Mouse (Mus musculus) spleen, adult 2 months (tissue): ENCODE measurements around the gene Casp2. TPM values are rescaled to one million over a fixed set of nuclear protein-coding genes. Genes with fewer than 3 reads are reported as not detected.

Experiments used
- DNase-seq, 2 experiments: peaks; one replicate each; pipeline versions ENCODE4 v3.0.0 to v3.0.0-alpha.2; 2012 to 2021; ENCODE audit warnings: low spot score in 2 of 2, low read depth in 1 of 2
- H3K27ac ChIP-seq: fragments of 200-500 bp; 2 replicates; pipeline ENCODE4 v1.5.1; 2012; ENCODE audit warnings: low read length, inconsistent platforms; ENCODE audit not compliant: insufficient read depth
- H3K27me3 ChIP-seq: fragments of 200-500 bp; 2 replicates; pipeline ENCODE4 v1.6.1; 2012; ENCODE audit warnings: mild to moderate bottlenecking, moderate library complexity, low read length, inconsistent platforms; ENCODE audit not compliant: control insufficient read depth, insufficient read depth
- H3K36me3 ChIP-seq: fragments of 200-500 bp; 2 replicates; pipeline ENCODE4 v1.6.1; 2012; ENCODE audit warnings: mild to moderate bottlenecking, low read length, inconsistent platforms; ENCODE audit not compliant: control insufficient read depth, insufficient read depth
- H3K4me1 ChIP-seq: fragments of 200-500 bp; 2 replicates; pipeline ENCODE4 v1.6.1; 2011; ENCODE audit warnings: inconsistent platforms; ENCODE audit not compliant: control insufficient read depth, insufficient read depth, insufficient read length
- H3K4me3 ChIP-seq: fragments of 200-500 bp; 2 replicates; pipeline ENCODE4 v1.5.1; 2011; ENCODE audit warnings: mild to moderate bottlenecking, inconsistent platforms; ENCODE audit not compliant: insufficient read depth, insufficient read length; ENCODE audit errors: extremely low read depth
- CTCF ChIP-seq: fragments of 200-500 bp; IDR thresholded peaks from 2 replicates; pipeline ENCODE4 v1.5.1; 2011; ENCODE audit warnings: mild to moderate bottlenecking, inconsistent platforms; ENCODE audit not compliant: insufficient read depth, insufficient read length, insufficient replicate concordance; ENCODE audit errors: extremely low read depth
- POLR2A ChIP-seq: fragments of 200-500 bp; IDR thresholded peaks from 2 replicates; pipeline ENCODE4 v1.6.1; 2011; ENCODE audit warnings: low read depth, low read length, inconsistent platforms
- WGBS: fragments of 180-500 bp; shearing (Covaris S2); methylation state at CpG from one replicate; pipeline ENCODE4 v1.1.7; 2018; 5-methylcytosine and 5-hydroxymethylcytosine counted together
- polyA plus RNA-seq: library from polyadenylated mRNA; depleted of rRNA; stranded (reverse); fragments of >200 nt; gene quantifications from 2 replicates; pipeline ENCODE4 v1.2.3, GENCODE M21; 2012

Casp2 gene
- polyA plus RNA-seq, 1 experiment = 33.6 TPM

GRCm38 (mm10) chr6:42253103-42253502, 11.7 kb upstream of the Casp2 start:
- Histone ChIP-seq H3K27me3 (no peaks in the 10 kb centered on the region), H3K27ac (no peak overlapping the region), H3K36me3 (no peaks in the 10 kb centered on the region), H3K4me1 (no peaks in the 10 kb centered on the region), H3K4me3 (no peak overlapping the region)
- no peak for TF ChIP-seq CTCF
- TF ChIP-seq POLR2A = no peak
- WGBS = 86% methylated on average over 2 of the region's 2 CpGs
- no peak for DNase-seq

- TF ChIP-seq POLR2A (no peak), CTCF (peak; percentile 64; the same call in 1 of the 2 replicates)
- peak; percentile 45 to 68 for DNase-seq
- H3K4me1 ChIP-seq = no peaks in the 10 kb centered on the region
- 24% methylated on average over 11 of the region's 11 CpGs for WGBS
- no peak overlapping the region for H3K27ac ChIP-seq
- H3K27me3 ChIP-seq = no peaks in the 10 kb centered on the region
- no peak overlapping the region for H3K4me3 ChIP-seq
- H3K36me3 ChIP-seq = no peaks in the 10 kb centered on the region
These were observed 7.4 kb upstream of the Casp2 start for GRCm38 (mm10) chr6:42257303-42257863.

GRCm38 (mm10) chr6:42260430-42260829, 4.4 kb upstream of the Casp2 start:
- TF ChIP-seq CTCF = no peak
- TF ChIP-seq POLR2A = no peak
- WGBS = 46% methylated on average over 6 of the region's 6 CpGs
- no peaks in the 10 kb centered on the region for H3K36me3 ChIP-seq
- H3K4me1 ChIP-seq = no peaks in the 10 kb centered on the region
- H3K27me3 ChIP-seq = no peaks in the 10 kb centered on the region
- DNase-seq = no peak
- H3K4me3 ChIP-seq = no peak overlapping the region
- no peak overlapping the region for H3K27ac ChIP-seq

- no peaks in the 10 kb centered on the region for H3K4me1 ChIP-seq
- DNase-seq = no peak
- TF ChIP-seq POLR2A (no peak), CTCF (no peak)
- H3K36me3 ChIP-seq = no peaks in the 10 kb centered on the region
- H3K27ac ChIP-seq = no peak within 1 kb of the TSS
- WGBS = 74% methylated on average over 20 of the region's 20 CpGs
- no peak within 1 kb of the TSS for H3K4me3 ChIP-seq
- no peaks in the 10 kb centered on the region for H3K27me3 ChIP-seq
These were observed 3.1 kb upstream of the Casp2 start, which contains the start of gene Tmem139 for GRCm38 (mm10) chr6:42261524-42262170. Tmem139 (plus strand) TSS chr6:42261970.

- TF ChIP-seq POLR2A = no peak
- no peak for TF ChIP-seq CTCF
- Histone ChIP-seq H3K4me3 (peak overlapping the region; percentile 93), H3K4me1 (no peaks in the 10 kb centered on the region), H3K27me3 (no peaks in the 10 kb centered on the region), H3K27ac (peak overlapping the region; percentile 87), H3K36me3 (peaks cover 19% of the 10 kb centered on the region)
- DNase-seq = peak; percentile 16 to 42
- under 1% methylated on average over 21 of the region's 21 CpGs for WGBS
These were observed 876 bp downstream of the Casp2 start for GRCm38 (mm10) chr6:42265391-42266330.

GRCm38 (mm10) chr6:42270817-42271216, 6.0 kb downstream of the Casp2 start:
- H3K27me3 ChIP-seq = no peaks in the 10 kb centered on the region
- no peak for DNase-seq
- H3K4me1 ChIP-seq = no peaks in the 10 kb centered on the region
- H3K36me3 ChIP-seq = peaks cover 45% of the 10 kb centered on the region
- no peak overlapping the region for H3K27ac ChIP-seq
- no peak overlapping the region for H3K4me3 ChIP-seq
- no peak for TF ChIP-seq POLR2A
- TF ChIP-seq CTCF = no peak
